Mouse (Mus musculus) T-helper 1 cell (primary cell): ENCODE measurements around the gene Slc10a4.
"Not testable (repeated sequence)": the region's sequence is repeated elsewhere in the genome, so short reads cannot be mapped to it uniquely, and the experiment has no call there.

Experiments
- in situ Hi-C: fragments of 300-600 bp; cut with MboI, MseI; formaldehyde crosslinking; loops from one replicate; pipeline ENCODE4 v1.15.1; 2025; ENCODE audit warnings: high pct_unique_total_duplicates

Slc10a4 gene

DNA sequence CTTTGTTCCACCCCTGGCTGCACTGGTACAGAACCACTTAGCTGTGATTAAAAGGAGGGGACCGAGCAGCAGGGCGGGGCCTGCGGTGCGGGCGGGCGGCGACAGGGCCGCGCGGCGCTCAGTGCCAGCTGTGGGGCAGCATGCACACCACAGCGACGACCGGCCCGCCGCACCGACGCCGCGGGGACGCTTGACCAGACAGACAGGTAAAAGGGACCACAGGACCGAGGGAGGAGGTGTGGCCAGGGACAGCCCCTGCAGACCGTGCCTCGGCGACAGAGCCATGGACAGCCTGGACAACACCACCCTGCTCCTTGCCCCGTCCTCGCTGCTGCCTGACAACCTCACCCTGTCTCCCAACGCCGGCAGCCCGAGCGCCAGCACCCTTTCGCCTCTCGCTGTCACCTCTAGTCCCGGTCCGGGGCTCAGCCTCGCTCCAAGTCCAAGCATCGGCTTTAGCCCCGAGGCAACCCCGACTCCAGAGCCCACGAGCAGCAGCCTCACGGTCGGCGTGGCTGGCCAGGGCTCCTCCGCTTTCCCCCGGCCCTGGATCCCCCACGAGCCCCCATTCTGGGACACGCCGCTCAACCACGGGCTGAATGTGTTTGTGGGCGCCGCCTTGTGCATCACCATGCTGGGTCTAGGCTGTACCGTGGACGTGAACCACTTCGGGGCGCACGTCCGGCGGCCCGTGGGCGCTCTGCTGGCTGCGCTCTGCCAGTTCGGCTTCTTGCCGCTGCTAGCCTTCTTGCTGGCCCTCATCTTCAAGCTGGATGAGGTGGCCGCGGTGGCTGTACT, at the start of gene Slc10a4:
TSS of gene Slc10a4 (plus strand) at position 100 of the 798 bp plus-strand sequence.
- in situ Hi-C loops = no loop called here

DNA sequence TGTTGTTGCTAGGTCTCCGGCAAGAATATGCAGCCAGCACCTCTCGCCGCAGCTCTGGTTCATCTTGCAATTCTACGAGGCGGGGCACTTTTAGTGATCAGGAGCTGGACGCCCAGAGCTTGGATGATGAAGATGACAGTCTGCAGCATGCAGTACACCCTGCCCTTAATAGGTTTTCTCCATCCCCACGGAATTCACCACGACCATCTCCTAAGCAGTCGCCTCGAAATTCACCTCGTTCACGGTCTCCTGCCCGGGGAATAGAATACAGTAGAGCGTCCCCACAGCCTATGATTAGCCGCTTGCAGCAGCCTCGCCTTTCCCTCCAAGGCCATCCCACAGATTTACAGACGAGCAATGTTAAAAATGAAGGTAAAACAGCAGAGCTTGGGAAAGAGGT, 49.4 kb upstream of the Slc10a4 start:
- in situ Hi-C loops = no loop called here

DNA sequence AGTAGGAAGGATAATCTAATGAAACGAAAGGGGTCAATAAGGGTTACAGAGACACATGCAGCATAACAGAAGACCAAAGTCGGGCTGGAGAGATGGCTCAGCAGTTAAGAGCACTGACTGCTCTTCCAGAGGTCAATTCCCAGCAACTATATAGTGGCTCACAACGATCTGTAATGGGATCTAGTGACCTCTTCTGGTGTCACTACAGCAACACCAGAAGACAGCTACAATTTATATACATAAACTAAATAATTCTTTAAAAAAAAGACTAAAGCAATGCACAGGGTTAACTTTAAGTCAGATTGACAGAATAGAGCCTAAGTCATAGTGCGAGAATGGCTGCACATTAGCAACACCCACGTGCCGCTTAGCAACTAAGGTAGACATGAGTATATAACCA, 46.6 kb upstream of the Slc10a4 start:
- in situ Hi-C loops = no loop called here

DNA sequence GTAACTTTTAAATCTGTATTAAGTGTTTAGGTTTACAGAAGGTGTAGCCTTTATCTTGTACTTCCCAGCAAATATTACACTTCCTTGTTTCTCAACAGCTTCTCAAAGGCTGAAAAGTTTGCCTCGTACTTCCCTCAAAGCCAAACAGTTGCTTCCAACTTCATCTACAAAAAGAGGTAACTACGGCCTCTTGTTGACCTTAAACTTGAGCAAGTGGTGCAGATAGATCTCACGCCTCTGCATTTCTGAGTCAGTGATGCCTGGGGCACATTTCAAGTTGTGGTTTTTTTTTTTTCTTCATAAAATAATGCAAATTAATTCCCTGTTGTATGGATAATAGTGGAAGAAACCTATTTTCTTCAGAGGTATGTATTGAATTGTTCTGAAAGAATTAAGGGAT, 41.0 kb upstream of the Slc10a4 start:
- in situ Hi-C loops = no loop called here

DNA sequence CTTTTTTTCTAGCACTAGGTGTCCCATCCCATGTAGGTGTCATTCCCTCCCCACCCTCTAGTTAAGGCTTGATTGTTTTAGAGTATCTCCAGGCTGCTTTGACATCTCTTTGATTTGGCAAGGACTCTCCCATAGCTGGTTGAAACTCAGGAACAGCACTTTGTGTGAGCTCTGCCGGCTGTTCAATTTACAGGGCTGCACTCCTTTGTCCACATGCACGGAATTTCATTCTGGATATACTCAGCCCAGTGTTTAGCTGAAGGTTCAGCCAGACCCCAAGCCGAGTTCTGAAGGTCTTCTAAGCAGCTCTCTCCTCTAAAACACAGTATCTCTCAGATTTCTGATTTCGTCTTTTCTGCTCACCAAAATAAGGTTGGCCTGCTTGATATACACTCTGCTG, 34.2 kb upstream of the Slc10a4 start:
- in situ Hi-C loops = no loop called here

DNA sequence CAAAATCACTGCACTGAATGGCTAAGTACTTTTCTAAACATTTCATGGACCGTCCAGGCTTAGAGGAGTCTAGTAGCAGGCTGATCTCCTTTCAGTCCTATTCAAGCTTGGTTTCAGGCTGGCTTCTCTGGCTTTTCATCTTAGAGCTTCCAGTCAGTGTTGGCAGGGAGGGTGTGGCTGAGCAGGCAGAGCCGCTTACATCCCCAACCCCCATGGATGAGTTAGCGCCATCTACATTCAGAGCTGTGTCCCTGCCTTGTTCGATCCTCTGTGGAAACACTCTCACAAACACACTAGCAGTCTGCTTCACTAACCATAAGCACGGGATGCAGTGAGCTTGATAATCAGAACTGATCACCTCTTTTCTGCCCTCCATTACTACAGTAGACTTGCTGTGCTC, 33.7 kb upstream of the Slc10a4 start:
- in situ Hi-C loops = no loop called here

DNA sequence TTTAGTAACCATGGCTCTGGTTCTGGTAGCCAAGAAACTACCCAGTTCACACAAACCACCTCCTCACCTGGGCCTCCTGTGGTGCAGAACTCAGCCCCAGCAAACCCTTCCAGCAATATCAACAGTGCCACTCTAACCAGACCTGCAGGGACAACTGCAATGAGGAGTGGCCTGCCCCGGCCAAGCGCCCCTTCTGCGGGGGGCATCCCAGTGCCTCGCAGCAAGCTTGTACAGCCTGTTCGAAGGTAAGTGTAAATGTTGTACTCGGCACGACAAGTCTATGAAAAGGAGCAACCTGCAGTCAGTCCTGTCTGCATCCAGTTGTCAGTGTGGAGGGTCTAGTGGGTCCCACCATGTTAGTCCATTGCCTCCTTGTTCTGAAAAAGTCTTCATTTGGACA, 32.1 kb upstream of the Slc10a4 start, which contains the start of gene Gm10135:
TSS of gene Gm10135 (minus strand) at position 101 of the 400 bp plus-strand sequence.
- in situ Hi-C loops = no loop called here

DNA sequence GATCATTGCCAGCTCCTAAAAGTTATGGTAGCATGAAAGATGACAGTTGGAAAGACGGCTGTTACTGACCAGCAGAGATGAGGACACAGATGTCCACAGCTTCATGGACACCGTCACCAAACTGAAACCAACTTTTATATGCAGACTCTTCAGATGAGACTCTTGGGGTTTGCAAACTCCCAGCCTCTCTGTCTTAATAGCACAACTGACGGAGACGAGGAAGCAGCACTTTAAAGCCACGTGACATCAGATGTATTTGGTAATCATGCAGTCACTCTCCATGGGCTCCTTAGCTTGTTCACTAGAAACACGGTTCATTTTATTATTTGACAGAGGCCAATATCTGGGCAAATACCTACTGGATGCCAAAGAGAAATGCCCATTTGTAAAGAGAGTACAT, 30.7 kb upstream of the Slc10a4 start:
- in situ Hi-C loops = no loop called here

DNA sequence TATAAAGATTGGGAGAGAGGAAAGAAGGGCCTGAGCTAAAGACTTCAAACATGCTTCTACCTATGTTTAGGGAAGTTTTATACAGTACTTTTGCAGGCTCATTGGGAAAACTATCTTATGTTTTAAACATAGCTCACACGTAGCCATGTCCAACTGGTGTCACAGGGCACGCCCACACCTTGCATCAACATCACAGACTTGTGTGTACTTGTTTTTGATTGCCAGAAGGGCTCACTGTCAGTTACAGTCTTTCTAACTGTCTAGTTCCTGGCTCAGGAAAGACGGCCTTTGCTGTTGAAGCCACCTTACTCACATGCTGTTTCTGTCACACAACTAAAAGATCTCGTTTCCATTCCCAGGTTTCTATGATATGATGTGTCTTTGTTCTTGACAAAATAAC, 30.1 kb upstream of the Slc10a4 start:
- in situ Hi-C loops = no loop called here

DNA sequence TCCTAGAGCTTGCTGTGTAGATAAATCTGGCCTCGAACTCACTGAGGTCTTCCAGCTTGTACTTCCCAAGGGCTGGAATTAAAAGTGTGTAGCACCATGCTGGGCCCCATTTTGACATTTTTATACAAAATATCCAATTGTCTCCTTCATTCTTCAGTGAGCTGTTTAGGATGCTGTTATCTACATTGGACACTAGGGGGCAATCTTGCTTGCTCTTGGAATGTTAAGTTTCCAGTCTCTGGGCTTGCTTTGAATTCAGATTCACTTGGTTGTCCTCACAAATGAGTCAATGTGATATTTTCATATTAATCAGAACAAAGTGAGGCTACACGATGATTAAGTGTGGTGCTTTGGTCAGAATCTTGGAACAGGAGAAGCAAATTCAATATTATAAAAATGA, 22.6 kb upstream of the Slc10a4 start:
- in situ Hi-C loops = loop anchor here (10.0 kb wide), 1 partner anchor 401 kb away; no protein-coding TSS in a partner anchor

DNA sequence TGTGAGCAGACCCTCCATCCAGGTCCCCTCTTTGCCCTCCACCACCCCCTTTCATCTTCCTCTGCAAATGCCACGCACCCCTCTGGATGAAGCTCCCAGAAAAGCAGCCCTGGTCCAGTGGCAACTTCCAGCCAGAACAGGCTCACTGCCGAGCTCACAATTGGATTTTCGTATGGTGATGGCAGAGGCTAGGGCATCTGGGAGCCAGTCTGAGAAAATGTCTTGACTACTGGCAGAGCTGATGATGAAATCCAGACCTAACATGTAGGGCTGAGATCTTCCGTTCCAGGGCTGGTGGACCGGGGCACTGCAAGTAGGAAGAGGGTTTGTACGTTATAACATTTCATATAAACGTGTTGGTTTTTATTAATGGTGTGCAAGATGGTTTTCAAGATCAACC, 18.9 kb upstream of the Slc10a4 start:
- in situ Hi-C loops = loop anchor here (10.0 kb wide), 1 partner anchor 397 kb away; no protein-coding TSS in a partner anchor

DNA sequence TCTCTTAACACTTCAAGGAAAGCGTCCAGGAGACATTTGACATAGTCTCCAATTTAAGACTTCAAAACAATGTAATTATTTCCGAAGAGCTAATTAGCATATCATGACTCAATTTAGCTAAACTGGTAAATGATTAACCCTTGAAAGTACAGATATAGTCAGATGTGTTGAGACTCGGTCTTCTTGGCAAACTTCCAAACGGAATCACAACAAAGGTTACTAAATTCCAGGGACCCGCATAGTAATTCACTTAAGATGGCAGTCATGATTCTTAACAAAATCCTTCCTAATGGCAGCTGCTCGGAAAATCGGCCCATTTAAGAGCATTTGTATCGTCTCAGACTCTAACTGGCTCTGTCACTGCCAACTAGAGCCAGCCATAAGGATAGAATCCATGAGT, 16.9 kb upstream of the Slc10a4 start:
- in situ Hi-C loops = loop anchor here (10.0 kb wide), 1 partner anchor 395 kb away; no protein-coding TSS in a partner anchor

DNA sequence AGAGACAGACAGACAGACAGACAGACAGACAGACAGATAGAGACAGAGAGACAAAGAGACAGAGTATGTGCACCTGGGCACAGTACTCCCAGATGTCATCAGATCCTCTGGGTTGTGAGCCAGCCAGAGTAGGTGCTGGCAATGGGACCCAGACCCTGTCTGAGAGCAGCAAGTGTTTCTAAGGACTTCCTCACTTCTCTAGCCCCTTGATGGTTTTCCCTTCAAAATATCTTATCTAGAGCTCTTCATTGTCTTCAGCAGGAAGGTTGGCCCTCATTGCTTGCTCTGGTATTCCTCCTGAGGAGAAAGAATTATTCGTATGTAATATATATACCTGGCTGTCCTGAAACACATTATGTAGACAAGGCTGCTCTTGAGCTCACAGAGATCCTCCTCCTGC, 14.2 kb upstream of the Slc10a4 start:
- in situ Hi-C loops = no loop called here

DNA sequence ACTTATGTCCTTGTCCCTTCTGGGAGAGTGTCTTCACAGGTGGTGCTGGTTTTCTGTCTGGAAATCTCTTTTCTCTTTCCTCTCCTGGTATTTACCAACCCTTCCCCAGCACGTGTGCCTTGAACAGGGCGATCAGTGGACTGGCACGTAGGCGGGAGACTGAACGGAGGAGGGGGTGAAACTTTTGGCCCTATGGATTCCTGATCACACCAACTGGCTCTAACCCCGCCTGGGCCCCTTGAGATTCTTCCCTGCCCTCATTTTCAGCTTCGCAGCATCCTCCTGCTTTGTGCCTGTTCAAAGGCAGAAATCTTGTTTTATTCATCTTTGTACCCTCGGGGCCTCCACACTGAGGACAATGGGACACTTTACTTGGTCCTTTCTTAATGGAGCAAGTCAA, 12.3 kb upstream of the Slc10a4 start:
- in situ Hi-C loops = no loop called here

DNA sequence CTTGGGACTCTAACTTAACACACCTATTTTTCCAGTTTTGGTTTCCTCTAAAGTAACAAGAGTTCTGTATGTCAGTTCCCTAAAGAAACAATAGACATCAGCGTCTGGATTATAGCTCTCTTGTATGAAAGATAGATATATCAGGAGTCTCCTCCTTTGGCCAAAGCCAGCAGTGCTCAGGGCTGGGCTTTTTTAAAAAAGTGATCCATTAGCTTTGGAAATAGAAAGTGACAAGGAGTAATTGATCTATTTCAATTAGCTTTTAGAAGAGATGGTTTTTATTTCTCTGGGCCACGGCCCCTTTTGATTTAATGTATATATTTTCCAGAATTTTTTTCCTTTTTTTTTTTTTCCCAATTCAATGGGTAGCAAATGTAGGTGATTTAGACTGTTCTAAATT, 11.8 kb upstream of the Slc10a4 start:
- in situ Hi-C loops = no loop called here

DNA sequence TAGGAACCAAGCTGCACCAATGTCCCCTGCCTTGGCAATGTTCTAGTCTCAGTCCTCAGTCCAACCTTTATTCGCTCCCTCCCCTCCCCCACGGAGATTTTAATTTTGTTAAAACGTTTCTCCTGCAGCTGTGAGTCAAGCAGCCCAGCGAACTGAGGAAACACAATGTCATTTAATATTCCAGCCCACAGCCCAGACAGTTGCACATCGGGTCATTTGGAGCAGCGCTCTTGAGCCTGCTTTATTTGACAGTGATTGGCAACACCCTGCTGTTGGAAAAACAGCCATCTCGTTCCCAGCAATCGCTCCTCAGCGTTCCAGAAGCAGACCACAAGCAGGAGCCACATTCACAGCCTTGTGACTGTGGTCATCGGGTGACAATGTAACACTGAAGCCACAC, 11.3 kb upstream of the Slc10a4 start:
- in situ Hi-C loops = no loop called here

DNA sequence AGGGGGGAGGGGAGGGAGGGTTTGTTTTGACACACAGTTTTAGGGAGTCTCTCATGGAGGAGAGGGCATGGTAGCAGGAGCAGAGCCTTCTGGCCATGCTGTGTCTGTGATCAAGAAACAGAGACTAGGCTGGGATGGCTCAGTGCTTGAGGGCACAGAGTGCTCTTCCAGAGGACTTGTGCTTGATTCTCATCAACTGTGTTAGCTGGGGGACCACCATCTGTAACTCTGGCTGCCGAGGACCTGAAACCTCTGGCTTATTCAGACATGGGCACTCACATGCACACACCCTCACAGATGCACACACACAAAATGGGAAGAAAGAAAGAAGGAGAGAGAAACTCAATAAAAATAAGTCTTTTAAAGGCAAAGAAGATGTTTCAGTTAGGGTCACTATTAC, 8.1 kb upstream of the Slc10a4 start:
- in situ Hi-C loops = not testable (repeated sequence)

DNA sequence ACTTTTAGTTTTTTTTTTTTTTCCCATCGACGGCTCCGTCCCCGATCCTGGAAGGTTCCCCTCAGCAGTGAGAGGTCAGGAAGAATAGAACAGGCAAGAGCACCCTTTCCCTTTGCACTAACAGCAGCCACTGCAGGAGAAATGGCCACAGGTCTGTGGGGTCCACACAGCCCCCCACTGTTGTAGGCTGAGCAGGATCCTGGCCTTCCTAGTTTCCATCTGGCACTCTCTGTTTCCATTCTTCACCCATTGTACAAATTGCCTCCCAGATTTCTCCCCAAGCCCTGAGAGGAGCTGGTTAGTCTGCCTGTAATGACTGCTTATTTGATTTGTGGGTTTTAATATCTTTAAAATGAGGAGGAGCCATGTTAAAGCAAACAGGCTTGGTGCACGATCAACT, 2.6 kb upstream of the Slc10a4 start:
- in situ Hi-C loops = loop anchor here (5.0 kb wide), 1 partner anchor 412 kb away; no protein-coding TSS in a partner anchor

DNA sequence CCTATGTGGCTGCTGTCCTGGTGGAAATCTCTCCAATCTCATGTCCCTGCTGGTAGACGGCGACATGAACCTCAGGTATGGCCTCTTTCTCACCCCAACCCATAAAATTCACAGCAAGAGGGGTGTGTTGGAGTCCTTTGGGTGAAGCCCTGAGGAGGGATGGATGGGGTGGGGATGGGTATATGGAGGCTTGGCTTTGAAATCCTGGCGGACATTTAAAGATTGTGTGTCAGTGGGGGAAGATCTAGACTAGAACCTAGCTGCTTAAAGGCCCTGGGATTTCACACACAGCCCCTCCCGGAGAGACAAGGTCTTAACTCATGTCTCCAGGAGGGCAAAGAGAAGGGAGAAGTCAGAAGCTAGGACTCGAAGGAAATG, 888 bp downstream of the Slc10a4 start:
- in situ Hi-C loops = no loop called here

DNA sequence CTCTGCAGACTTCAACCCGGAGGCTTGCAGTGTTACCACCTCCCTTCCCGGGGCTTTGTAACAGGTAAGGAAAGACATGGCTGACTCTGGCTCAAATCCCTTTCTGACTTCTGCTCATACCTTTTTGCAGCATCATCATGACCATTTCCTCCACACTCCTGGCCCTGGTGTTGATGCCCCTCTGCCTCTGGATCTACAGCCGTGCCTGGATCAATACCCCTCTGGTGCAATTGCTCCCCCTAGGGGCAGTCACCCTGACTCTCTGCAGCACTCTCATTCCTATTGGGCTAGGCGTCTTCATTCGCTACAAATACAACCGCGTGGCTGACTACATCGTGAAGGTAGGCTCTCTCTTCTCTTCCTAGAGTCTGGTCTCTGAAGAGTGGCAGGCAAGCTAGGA, 1.5 kb downstream of the Slc10a4 start:
- in situ Hi-C loops = not testable (repeated sequence)

DNA sequence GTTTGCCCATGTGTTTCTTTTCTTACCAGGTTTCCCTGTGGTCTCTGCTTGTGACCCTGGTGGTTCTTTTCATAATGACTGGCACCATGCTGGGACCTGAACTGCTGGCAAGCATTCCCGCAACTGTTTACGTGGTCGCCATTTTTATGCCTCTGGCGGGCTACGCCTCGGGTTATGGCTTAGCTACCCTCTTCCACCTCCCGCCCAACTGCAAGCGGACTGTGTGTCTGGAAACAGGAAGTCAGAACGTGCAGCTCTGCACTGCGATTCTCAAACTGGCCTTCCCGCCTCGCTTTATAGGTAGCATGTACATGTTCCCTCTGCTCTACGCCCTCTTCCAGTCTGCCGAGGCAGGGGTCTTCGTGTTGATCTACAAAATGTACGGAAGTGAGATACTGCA, 5.1 kb downstream of the Slc10a4 start:
- in situ Hi-C loops = not testable (repeated sequence)

DNA sequence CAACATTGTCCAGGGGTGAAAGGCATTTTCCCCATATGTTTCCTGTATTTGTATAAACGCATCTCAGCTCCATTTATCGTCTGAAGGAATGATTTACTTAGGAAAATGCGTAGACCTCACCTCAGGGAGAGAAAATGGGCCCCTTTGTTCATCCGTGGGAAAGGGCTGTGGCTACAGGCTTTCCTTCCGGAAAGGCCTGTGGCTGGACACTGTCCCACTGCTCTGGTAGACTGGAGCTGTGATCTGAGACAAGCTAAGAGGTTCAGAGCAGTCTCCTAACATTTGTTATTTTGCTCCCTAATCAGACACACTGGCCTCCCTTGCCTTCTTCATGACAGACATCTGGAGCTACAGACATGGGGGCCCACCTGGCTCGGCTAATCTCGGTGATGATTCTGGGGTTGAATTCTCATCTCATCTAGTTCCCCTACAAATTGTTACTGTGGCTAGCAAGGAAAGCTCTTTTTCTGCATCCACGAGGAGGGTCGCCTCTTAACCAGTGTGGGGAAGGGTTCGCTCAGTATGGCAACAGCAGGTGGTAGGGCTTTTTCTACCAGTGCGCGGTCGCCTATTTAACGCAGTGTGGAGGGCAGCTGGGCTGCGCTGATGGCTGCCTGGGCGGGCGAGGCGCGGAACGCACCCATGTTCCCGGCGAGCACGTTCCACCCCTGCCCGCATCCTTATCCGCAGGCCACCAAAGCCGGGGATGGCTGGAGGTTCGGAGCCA, 6.4 kb downstream of the Slc10a4 start:
- in situ Hi-C loops = not testable (repeated sequence)
